Mouse (Mus musculus) E14TG2a.4 (cell line): ENCODE results near the gene Trpv1.

Source experiments
- CTCF ChIP-seq: conservative IDR thresholded peaks from 2 replicates; pipeline ENCODE4 v1.5.1; 2014; ENCODE audit warnings: low read length
- POU5F1 ChIP-seq: IDR thresholded peaks from 2 replicates; pipeline ENCODE4 v1.6.1; 2014; ENCODE audit warnings: low read length, borderline replicate concordance

DNA sequence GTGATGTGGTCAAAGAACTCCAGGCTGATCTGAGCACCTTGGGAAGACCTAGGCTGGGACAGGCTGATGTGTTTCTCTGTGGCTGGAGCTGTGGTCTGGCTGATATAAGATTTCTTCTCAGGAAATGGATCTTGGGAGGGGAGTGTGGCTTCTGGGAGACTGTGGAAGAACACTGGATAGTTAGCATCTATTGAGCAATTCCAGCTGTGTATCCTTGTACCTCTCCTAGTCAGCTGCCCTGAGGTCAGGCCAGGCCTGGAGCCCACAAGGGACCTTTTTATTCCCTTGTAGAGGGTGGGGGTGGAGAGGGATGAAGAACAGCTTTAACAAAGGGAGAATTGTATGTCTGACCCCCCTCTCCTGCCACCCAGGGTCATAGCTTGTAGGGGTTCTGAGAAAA is 50.3 kb downstream of the Trpv1 start:
- TF ChIP-seq CTCF: no peak
- TF ChIP-seq POU5F1: no peak
